Mouse (Mus musculus): ENCODE data around the gene Tex29. TPM values are rescaled to one million over a fixed set of nuclear protein-coding genes. Genes with fewer than 3 reads are reported as not detected.

Gene Tex29
- polyA plus RNA-seq, 1 experiment from 2014 or later, result 1.5 TPM

- H3K27me3 ChIP-seq (ENCODE audit: insufficient read depth, low read length), result no peaks in the 10 kb centered on the region
- no peak for TF ChIP-seq CTCF (IDR thresholded peaks at IDR 0.05; ENCODE audit: low read depth)
- H3K4me2 ChIP-seq (ENCODE audit: low read length), result no peak overlapping the region
- H3K36me3 ChIP-seq (ENCODE audit: insufficient read depth, low read length), result peaks cover 20% of the 10 kb centered on the region
- 69% methylated on average over 7 of the region's 7 CpGs for WGBS
- no peak overlapping the region for H3K9ac ChIP-seq (ENCODE audit: low read depth, low read length)
- no peaks in the 10 kb centered on the region; the same call in 1 of the 2 replicates for H3K4me1 ChIP-seq (replicated peaks; ENCODE audit: insufficient read depth, low read length)
- H3K9me3 ChIP-seq (replicated peaks; ENCODE audit: low read length), result no peaks in the 10 kb centered on the region
- no peak for DNase-seq (ENCODE audit: low spot score)
- 0 out of 2 replicates have a peak overlapping the region, but pooled peaks have one; percentile 15 for H3K27ac ChIP-seq
- H3K4me3 ChIP-seq (replicated peaks; ENCODE audit: low read depth, low read length), result no peak overlapping the region
- ATAC-seq (replicated peaks; ENCODE audit: low FRiP score, low read depth), result no peak
Observed at GRCm38 (mm10) chr8:11800481-11800880, 39.8 kb upstream of the Tex29 start.

- DNase-seq (ENCODE audit: low spot score) (no peak), ATAC-seq (replicated peaks; ENCODE audit: low FRiP score, low read depth) (no peak)
- H3K4me2 ChIP-seq (ENCODE audit: low read length), result no peak overlapping the region
- H3K27me3 ChIP-seq (ENCODE audit: insufficient read depth, low read length), result no peaks in the 10 kb centered on the region
- H3K36me3 ChIP-seq (ENCODE audit: insufficient read depth, low read length), result peaks cover 30% of the 10 kb centered on the region
- no peak overlapping the region for H3K4me3 ChIP-seq (replicated peaks; ENCODE audit: low read depth, low read length)
- no peak overlapping the region for H3K9ac ChIP-seq (ENCODE audit: low read depth, low read length)
- WGBS, result 41% methylated on average over 8 of the region's 8 CpGs
- no peaks in the 10 kb centered on the region for H3K9me3 ChIP-seq (replicated peaks; ENCODE audit: low read length)
- 0 out of 2 replicates have a peak overlapping the region, but pooled peaks have one; percentile 14 for H3K27ac ChIP-seq
- no peaks in the 10 kb centered on the region; the same call in 1 of the 2 replicates for H3K4me1 ChIP-seq (replicated peaks; ENCODE audit: insufficient read depth, low read length)
- TF ChIP-seq CTCF (IDR thresholded peaks at IDR 0.05; ENCODE audit: low read depth), result no peak
Observed at GRCm38 (mm10) chr8:11801571-11801970, 38.7 kb upstream of the Tex29 start.

GRCm38 (mm10) chr8:11804914-11805313 lies 35.4 kb upstream of the Tex29 start:
- H3K27me3 ChIP-seq (ENCODE audit: insufficient read depth, low read length), result no peaks in the 10 kb centered on the region
- H3K36me3 ChIP-seq (ENCODE audit: insufficient read depth, low read length), result peaks cover 58% of the 10 kb centered on the region
- DNase-seq (ENCODE audit: low spot score) (no peak), ATAC-seq (replicated peaks; ENCODE audit: low FRiP score, low read depth) (no peak)
- H3K4me2 ChIP-seq (ENCODE audit: low read length), result no peak overlapping the region
- 94% methylated on average over 4 of the region's 4 CpGs for WGBS
- H3K9me3 ChIP-seq (replicated peaks; ENCODE audit: low read length), result no peaks in the 10 kb centered on the region
- no peaks in the 10 kb centered on the region; the same call in 1 of the 2 replicates for H3K4me1 ChIP-seq (replicated peaks; ENCODE audit: insufficient read depth, low read length)
- no peak overlapping the region for H3K4me3 ChIP-seq (replicated peaks; ENCODE audit: low read depth, low read length)
- H3K27ac ChIP-seq, result no peak overlapping the region
- no peak for TF ChIP-seq CTCF (IDR thresholded peaks at IDR 0.05; ENCODE audit: low read depth)
- H3K9ac ChIP-seq (ENCODE audit: low read depth, low read length), result no peak overlapping the region

- Histone ChIP-seq H3K9me3 (replicated peaks; ENCODE audit: low read length) (no peaks in the 10 kb centered on the region), H3K9ac (ENCODE audit: low read depth, low read length) (no peak overlapping the region), H3K36me3 (ENCODE audit: insufficient read depth, low read length) (peaks cover 71% of the 10 kb centered on the region), H3K27me3 (ENCODE audit: insufficient read depth, low read length) (no peaks in the 10 kb centered on the region), H3K4me3 (replicated peaks; ENCODE audit: low read depth, low read length) (no peak overlapping the region), H3K27ac (no peak overlapping the region), H3K4me1 (replicated peaks; ENCODE audit: insufficient read depth, low read length) (no peaks in the 10 kb centered on the region), H3K4me2 (ENCODE audit: low read length) (no peak overlapping the region)
- no peak for TF ChIP-seq CTCF (IDR thresholded peaks at IDR 0.05; ENCODE audit: low read depth)
- WGBS, result 90% methylated on average over 6 of the region's 6 CpGs
- ATAC-seq (replicated peaks; ENCODE audit: low FRiP score, low read depth) (no peak), DNase-seq (ENCODE audit: low spot score) (no peak)
Observed at GRCm38 (mm10) chr8:11806252-11806651, 34.0 kb upstream of the Tex29 start.

GRCm38 (mm10) chr8:11807361-11807760 lies 32.9 kb upstream of the Tex29 start:
- Histone ChIP-seq H3K36me3 (ENCODE audit: insufficient read depth, low read length) (peaks cover 72% of the 10 kb centered on the region), H3K27me3 (ENCODE audit: insufficient read depth, low read length) (no peaks in the 10 kb centered on the region)
- ATAC-seq (replicated peaks; ENCODE audit: low FRiP score, low read depth), result no peak

GRCm38 (mm10) chr8:11808047-11808446 lies 32.2 kb upstream of the Tex29 start:
- Histone ChIP-seq H3K4me1 (replicated peaks; ENCODE audit: insufficient read depth, low read length) (no peaks in the 10 kb centered on the region), H3K4me3 (replicated peaks; ENCODE audit: low read depth, low read length) (no peak overlapping the region), H3K9me3 (replicated peaks; ENCODE audit: low read length) (no peaks in the 10 kb centered on the region), H3K27me3 (ENCODE audit: insufficient read depth, low read length) (no peaks in the 10 kb centered on the region), H3K27ac (no peak overlapping the region), H3K4me2 (ENCODE audit: low read length) (no peak overlapping the region), H3K36me3 (ENCODE audit: insufficient read depth, low read length) (peaks cover 71% of the 10 kb centered on the region), H3K9ac (ENCODE audit: low read depth, low read length) (no peak overlapping the region)
- ATAC-seq (replicated peaks; ENCODE audit: low FRiP score, low read depth), result no peak
- no peak for TF ChIP-seq CTCF (IDR thresholded peaks at IDR 0.05; ENCODE audit: low read depth)
- DNase-seq (ENCODE audit: low spot score), result no peak
- 90% methylated on average over 5 of the region's 5 CpGs for WGBS

More at GRCm38 (mm10) chr8:11807361-11807760, 32.9 kb upstream of the Tex29 start:
- Histone ChIP-seq H3K9me3 (replicated peaks; ENCODE audit: low read length) (no peaks in the 10 kb centered on the region), H3K4me3 (replicated peaks; ENCODE audit: low read depth, low read length) (no peak overlapping the region), H3K4me2 (ENCODE audit: low read length) (no peak overlapping the region), H3K27ac (no peak overlapping the region), H3K9ac (ENCODE audit: low read depth, low read length) (no peak overlapping the region), H3K4me1 (replicated peaks; ENCODE audit: insufficient read depth, low read length) (no peaks in the 10 kb centered on the region)
- DNase-seq (ENCODE audit: low spot score), result no peak
- 87% methylated on average over 3 of the region's 3 CpGs for WGBS
- no peak for TF ChIP-seq CTCF (IDR thresholded peaks at IDR 0.05; ENCODE audit: low read depth)

- no peaks in the 10 kb centered on the region for H3K27me3 ChIP-seq (ENCODE audit: insufficient read depth, low read length)
- 99% methylated on average over 5 of the region's 5 CpGs for WGBS
- no peak overlapping the region for H3K9ac ChIP-seq (ENCODE audit: low read depth, low read length)
- no peaks in the 10 kb centered on the region for H3K9me3 ChIP-seq (replicated peaks; ENCODE audit: low read length)
- ATAC-seq (replicated peaks; ENCODE audit: low FRiP score, low read depth), result 0 out of 2 replicates have a peak, but pooled peaks have one; percentile 13
- H3K27ac ChIP-seq, result no peak overlapping the region
- H3K4me3 ChIP-seq (replicated peaks; ENCODE audit: low read depth, low read length), result no peak overlapping the region
- DNase-seq (ENCODE audit: low spot score), result no peak
- no peaks in the 10 kb centered on the region for H3K4me1 ChIP-seq (replicated peaks; ENCODE audit: insufficient read depth, low read length)
- TF ChIP-seq CTCF (IDR thresholded peaks at IDR 0.05; ENCODE audit: low read depth), result no peak
- no peak overlapping the region for H3K4me2 ChIP-seq (ENCODE audit: low read length)
- H3K36me3 ChIP-seq (ENCODE audit: insufficient read depth, low read length), result peaks cover 80% of the 10 kb centered on the region
Observed at GRCm38 (mm10) chr8:11810426-11810825, 29.8 kb upstream of the Tex29 start.
